Mouse (Mus musculus): Measurements from ENCODE around the gene Ccdc136.

The Ccdc136 gene

GRCm38 (mm10) chr6:29436461-29436934, 40.4 kb downstream of the Ccdc136 start:
- peak in 1 of 2 experiments; percentile 49 for DNase-seq (ENCODE audit: low spot score in 2 of 2)

- no peak for DNase-seq (ENCODE audit: low spot score in 2 of 2)
These were observed 43.1 kb downstream of the Ccdc136 start for GRCm38 (mm10) chr6:29439251-29439650.

GRCm38 (mm10) chr6:29439789-29440188, 43.7 kb downstream of the Ccdc136 start:
- DNase-seq (ENCODE audit: low spot score in 2 of 2): no peak

GRCm38 (mm10) chr6:29444773-29445172, 48.7 kb downstream of the Ccdc136 start:
- no peak for DNase-seq (ENCODE audit: low spot score in 2 of 2)

- no peak for DNase-seq (ENCODE audit: low spot score in 2 of 2)
These were observed 49.2 kb downstream of the Ccdc136 start for GRCm38 (mm10) chr6:29445354-29445753.

- DNase-seq (ENCODE audit: low spot score in 2 of 2): no peak
These were observed 53.7 kb downstream of the Ccdc136 start for GRCm38 (mm10) chr6:29449858-29450257.

- no peak for DNase-seq (ENCODE audit: low spot score in 2 of 2)
These were observed 54.6 kb downstream of the Ccdc136 start for GRCm38 (mm10) chr6:29450667-29451066.

- no peak for DNase-seq (ENCODE audit: low spot score in 2 of 2)
These were observed 65.4 kb downstream of the Ccdc136 start for GRCm38 (mm10) chr6:29461502-29461901.

GRCm38 (mm10) chr6:29463388-29463787, 67.3 kb downstream of the Ccdc136 start:
- DNase-seq (ENCODE audit: low spot score in 2 of 2): no peak

- peak; percentile 87 to 91 for DNase-seq (ENCODE audit: low spot score in 2 of 2)
These were observed 71.7 kb downstream of the Ccdc136 start, which contains the start of gene Atp6v1f for GRCm38 (mm10) chr6:29467583-29468354. TSS of gene Atp6v1f (plus strand) at chr6:29467718.

GRCm38 (mm10) chr6:29468851-29469250, 72.7 kb downstream of the Ccdc136 start:
- DNase-seq (ENCODE audit: low spot score in 2 of 2): no peak

- DNase-seq (ENCODE audit: low spot score in 2 of 2): no peak
These were observed 75.0 kb downstream of the Ccdc136 start, which contains the start of gene Atp6v1fnb for GRCm38 (mm10) chr6:29471137-29471536. TSS of gene Atp6v1fnb (plus strand) at chr6:29471437.

- DNase-seq (ENCODE audit: low spot score in 2 of 2): peak; percentile 68 to 77
These were observed 78.0 kb downstream of the Ccdc136 start for GRCm38 (mm10) chr6:29473941-29474691.

- DNase-seq (ENCODE audit: low spot score in 2 of 2): no peak
These were observed 78.6 kb downstream of the Ccdc136 start for GRCm38 (mm10) chr6:29474736-29475135.
